Mouse (Mus musculus): ENCODE results near the gene Fam213a. TPM values are rescaled to one million over a fixed set of nuclear protein-coding genes. Genes with fewer than 3 reads are reported as not detected.

The Fam213a gene
- 1 to 10 TPM; 2.5 to 6.6 TPM for total RNA-seq (2023)

GRCm38 (mm10) chr14:41013630-41014613 lies at the start of gene Fam213a:
Gene Fam213a (minus strand): TSS chr14:41013788.

GRCm38 (mm10) chr14:40966392-40966861 lies 47.2 kb downstream of the Fam213a start, which contains the start of gene Tspan14:
Gene Tspan14 (minus strand): TSS chr14:40966807.

Other genes starting within 250 kb of the Fam213a start
- gene Sh2d4b, start 120.5 kb downstream of the Fam213a start, total RNA-seq (2023) = 1 to 10 TPM in 1 of 2 experiments, under 1 TPM in 1; 0.99 to 1.6 TPM
- 100 to 1,000 TPM in 1 of 2 experiments, 10 to 100 TPM in 1; 90.2 to 101 TPM for gene Tspan14, start 47.0 kb downstream of the Fam213a start, total RNA-seq (2023)
- gene Dydc2, start 55.4 kb upstream of the Fam213a start, total RNA-seq (2023) = not detected
- gene Dydc1, start 59.1 kb upstream of the Fam213a start, total RNA-seq (2023) = not detected
- not detected for gene Mat1a, start 91.2 kb upstream of the Fam213a start, total RNA-seq (2023)
- gene Sftpa1, start 118.0 kb upstream of the Fam213a start, total RNA-seq (2023) = not detected
- not detected for gene Mbl1, start 137.7 kb upstream of the Fam213a start, total RNA-seq (2023)
- not detected for gene Sftpd, start 171.4 kb upstream of the Fam213a start, total RNA-seq (2023)

Measured in neutrophil, adult 83 days (primary cell).